Mouse (Mus musculus) brain, adult 2 months (tissue): ENCODE measurements at regions not wholly inside any gene's neighbourhood (a gene's known extent, or its start where the extent isn't known, plus 50 kb on each side); places are given as distances from the start of the nearest gene placed in this dataset.
"Not testable (repeated sequence)": the region's sequence is repeated elsewhere in the genome, so short reads cannot be mapped to it uniquely, and the experiment has no call there.

Experiments used
- DNase-seq: peaks from one replicate; pipeline ENCODE4 v3.0.0; 2011; ENCODE audit warnings: low read depth, low spot score

- DNase-seq, result no peak
Observed at GRCm38 (mm10) chr3:155662280-155662679, 569.0 kb downstream of the Lrriq3 start.

DNA sequence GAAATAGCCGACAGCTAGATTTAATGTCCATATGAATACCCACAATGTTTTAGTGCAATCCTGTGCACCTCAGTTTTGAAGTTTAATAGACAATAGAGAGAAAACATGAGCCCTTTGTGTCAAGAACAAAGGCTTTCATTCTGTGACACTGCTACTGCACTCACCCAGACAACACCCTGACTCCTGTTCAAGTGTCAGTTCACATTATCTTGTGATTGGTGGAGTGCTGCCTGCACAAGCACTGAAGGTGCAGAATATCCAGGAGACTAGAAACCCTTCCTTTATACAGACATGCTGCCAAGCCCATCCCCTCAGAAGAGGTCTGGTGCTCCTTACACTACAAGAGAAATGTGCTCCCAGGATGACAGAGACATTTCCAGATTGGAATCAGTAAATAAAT lies 579.3 kb downstream of the Lrriq3 start:
- DNase-seq, result no peak

DNA sequence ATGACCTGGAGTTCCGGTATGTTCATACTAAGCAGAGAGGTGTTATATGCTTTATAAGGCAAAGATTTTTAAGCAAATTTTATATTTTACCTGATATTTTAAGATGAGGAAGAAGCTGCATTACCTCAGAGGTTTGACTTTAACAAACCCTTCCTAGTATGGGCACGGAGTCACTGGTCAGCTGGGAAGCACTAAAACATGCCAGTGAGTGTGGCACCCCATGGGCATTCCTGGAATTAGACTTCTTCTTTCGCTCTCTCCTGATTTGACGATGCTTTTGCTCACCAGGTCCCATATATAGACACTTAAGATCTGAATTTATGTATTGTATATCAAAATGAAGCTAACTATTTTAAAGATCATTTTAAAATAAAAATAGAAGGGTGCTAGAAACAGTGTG lies 587.0 kb downstream of the Lrriq3 start:
- DNase-seq, result no peak

DNA sequence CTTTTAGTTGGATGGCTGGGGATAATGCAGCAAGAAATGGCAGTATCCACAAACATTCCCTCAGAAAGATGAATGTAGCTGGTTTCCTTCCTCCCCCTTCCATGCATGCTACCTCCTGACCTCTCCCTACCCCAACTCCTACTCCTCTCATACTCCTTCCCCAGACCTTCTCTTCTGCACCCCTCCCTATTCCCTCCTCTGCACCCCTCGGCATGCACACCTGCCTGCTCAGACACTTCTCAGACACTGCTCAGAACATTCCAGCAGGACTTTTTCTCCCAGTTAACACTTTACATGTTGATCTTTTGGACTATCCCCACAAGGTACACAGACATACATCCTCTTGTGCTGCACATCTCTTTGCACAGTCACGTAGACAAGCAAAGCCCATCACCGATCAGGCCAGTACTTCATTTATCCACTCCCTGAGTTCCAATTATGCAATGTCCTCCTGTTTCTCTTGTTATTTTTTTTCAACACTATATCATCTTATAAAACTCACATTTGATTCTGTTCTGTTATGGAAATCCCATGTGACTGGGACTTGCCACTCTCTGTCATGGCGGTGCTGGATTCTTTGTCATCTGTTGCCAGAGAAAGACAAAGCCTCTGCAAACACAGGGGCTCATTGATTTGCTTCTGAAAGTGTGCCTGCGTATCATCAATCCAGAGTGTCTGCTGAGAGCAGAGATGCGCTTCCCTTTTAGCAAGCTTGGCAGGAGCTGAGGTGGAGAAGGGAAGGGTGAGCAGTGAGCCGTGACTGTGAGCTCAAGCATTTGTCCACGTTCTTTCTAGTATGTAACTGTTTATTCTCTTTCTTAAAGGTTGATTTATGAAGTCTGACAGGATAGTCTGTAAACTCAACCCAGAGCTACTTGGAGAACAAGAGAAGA lies 589.9 kb downstream of the Lrriq3 start:
- DNase-seq, result peak; percentile 14

DNA sequence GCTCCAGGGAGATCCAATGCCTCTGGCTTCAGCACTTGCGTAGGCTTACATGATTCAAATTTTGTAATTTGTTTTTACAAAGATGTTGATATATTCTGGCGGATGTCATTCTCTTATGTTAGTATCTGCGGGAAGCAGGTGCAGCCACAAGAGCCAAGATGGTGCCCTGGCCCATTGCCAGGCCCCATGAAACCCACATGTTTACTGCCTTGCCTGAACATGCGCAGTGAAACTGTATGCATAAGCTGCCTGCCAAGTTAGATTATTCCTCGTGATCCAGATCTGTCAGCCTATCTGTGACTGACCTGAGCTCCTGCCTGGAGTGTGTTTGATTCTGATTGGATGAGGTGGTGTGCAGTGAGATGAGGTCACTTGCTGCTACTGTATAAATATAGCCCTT lies 595.1 kb downstream of the Lrriq3 start:
- DNase-seq, result no peak

- no peak for DNase-seq
Observed at GRCm38 (mm10) chr3:155723011-155723510, 629.8 kb downstream of the Lrriq3 start.

DNA sequence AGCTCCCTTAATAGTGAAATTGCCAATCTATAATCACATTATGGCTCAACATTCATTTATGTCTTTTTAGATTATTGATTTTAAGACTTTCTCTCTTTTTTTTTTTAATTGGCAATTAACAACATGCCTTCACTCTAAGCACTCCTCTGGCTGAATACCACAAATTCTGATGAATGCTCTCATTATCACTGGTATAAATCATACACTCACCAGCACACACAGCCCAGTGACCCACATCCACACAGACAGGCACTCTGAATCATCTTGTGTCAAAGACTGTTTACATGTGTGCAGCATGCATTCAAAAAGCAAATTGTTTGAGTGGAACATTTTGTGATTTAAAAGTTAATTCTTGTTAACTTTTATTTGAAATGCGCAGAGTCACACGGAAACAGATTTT lies 649.2 kb downstream of the Lrriq3 start:
- no peak for DNase-seq

DNA sequence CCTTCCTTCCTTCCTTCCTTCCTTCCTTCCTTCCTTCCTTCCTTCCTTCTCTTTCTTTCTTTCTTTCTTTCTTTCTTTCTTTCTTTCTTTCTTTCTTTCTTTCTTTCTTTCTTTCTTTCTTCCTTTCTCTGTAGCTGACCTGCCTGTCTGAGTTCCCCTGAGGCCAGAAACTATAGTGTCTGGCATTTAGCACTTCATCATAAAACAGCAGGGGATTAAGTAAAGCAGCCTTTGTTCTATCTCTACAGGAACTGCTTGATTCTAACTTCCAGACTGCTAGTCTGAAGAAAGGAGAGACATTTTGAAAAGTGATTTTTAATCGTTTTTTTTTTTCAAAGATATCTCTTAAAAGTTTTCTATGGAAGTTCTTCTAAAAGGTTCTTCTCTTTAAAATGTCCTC lies 653.4 kb downstream of the Lrriq3 start:
- not testable (repeated sequence) for DNase-seq

GRCm38 (mm10) chr3:155747511-155747910 lies 654.3 kb downstream of the Lrriq3 start:
- no peak for DNase-seq

DNA sequence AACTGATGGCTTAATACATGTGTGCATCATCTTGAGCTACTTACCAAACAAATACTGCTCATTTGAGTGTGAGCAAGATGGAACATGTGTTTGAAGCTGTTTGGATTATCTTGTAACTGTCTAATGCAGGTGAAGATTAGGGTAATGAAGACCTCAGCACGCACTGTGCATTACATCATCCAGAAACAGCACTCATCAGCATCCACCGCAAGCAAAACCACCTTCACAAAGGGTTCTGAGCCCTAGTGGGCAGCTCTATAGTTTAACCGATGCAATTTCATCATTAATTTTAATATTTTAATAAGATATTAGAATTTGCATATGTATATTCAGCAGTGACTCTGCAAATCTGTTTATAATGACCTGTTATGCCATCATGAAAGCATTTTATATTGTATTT lies 664.1 kb downstream of the Lrriq3 start:
- no peak for DNase-seq

GRCm38 (mm10) chr3:155776019-155776418 lies 682.8 kb downstream of the Lrriq3 start:
- no peak for DNase-seq

DNA sequence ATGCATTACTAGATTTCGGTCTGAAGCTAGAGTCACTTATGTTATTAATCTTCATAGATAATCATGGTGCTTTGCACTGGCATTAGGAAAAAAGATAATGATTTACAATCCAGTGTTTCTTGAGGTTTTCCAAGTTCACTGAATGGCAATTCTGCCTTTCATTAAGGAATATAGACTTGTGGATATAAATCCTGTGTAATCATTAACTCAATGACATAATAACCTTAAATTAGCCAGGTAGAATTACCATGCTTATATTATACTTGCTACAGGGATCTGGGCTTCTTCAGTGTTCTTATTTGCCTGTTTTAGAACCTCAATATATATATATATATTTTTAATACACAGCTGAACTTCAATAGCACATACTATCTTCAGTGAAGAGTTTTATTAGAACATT lies 683.8 kb downstream of the Lrriq3 start:
- DNase-seq, result no peak

DNA sequence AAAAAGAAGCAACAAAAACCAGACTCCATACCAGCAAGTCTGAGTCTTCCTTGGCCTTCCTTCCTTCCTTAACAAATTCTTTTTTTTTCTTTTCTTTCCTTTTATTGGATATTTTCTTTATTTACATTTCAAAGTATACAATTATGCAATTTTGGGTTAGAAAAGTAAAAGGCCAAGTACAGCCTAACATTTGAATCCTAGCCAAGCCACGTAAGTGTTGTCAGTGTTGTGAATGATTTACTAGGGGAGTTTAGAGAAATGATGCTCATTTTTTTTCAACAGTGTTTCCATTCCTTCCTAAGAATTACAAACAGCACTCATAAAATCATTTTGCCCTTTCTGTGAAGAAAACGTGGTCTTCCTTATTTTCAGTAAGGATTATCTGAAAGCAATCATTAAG lies 722.5 kb downstream of the Lrriq3 start:
- DNase-seq, result no peak

GRCm38 (mm10) chr3:155824863-155825262 lies 731.6 kb downstream of the Lrriq3 start:
- no peak for DNase-seq

GRCm38 (mm10) chr3:155866286-155866685 lies 695.3 kb upstream of the Negr1 start:
- peak; percentile 5 for DNase-seq

DNA sequence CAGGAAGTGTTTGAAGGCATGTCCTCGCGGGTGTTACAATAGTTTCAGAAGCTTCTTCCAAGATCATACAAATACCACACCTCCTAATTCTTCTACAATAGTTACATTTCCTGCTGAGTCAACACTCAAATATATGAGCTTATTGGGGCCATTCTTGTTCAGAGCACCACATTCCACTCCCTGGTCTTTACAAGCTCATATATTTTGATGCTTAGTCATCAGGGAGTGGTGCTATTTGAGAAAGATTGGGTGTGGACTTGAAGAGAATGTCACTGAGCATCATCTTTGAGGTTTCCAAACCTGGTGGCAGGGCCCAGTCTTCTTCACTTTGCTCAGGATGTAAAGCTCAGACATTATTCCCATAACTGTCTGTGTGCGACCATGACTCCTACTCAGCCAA lies 685.9 kb upstream of the Negr1 start:
- DNase-seq, result no peak

- peak; percentile 9 for DNase-seq
Observed at GRCm38 (mm10) chr3:155878401-155878800, 683.2 kb upstream of the Negr1 start.

DNA sequence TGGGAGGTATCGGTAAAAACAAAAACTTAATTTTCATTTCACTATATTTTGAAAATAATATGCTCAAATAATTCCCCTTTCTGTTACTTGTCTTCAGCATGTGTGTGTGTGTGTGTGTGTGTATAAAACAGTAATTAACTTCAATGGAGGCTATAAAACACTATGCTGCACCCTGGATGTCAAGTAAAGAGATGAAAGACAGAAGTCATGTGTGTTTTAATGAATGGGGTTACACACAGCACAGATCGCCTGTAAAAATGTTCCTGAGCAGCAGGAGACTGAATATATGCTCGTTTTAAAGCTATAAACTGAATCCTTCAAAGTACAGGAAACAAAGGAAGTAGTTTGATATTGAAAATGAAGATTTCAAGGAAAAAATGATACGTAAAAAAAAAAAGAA lies 680.9 kb upstream of the Negr1 start:
- DNase-seq, result no peak

- peak; percentile 66 for DNase-seq
Observed at GRCm38 (mm10) chr3:155915981-155916380, 645.6 kb upstream of the Negr1 start.

DNA sequence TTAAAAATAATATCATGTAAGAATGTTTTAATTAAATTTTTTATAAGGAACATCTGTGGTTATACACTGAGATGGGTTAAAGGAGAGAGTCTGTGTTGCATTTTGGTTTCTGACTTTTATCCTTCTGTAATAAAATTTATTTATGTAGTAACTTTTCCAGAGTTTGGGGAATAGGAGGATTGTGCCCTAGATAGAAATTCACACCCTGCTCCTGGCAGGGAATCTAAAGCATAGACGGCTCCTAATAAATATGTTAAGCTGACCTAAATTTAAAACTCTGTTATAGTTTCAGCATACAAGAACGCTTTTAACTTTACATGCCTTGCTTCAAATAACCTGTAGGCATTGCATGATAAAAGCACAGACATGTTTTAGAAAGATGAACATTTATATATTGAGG lies 618.7 kb upstream of the Negr1 start:
- DNase-seq, result peak; percentile 2

- DNase-seq, result no peak
Observed at GRCm38 (mm10) chr3:155944042-155944735, 617.4 kb upstream of the Negr1 start.

- DNase-seq, result no peak
Observed at GRCm38 (mm10) chr3:155945188-155945587, 616.4 kb upstream of the Negr1 start.

- DNase-seq, result not testable (repeated sequence)
Observed at GRCm38 (mm10) chr3:155962496-155962895, 599.1 kb upstream of the Negr1 start.
